Comparison of ENCODE assay signal across 15 mouse cellular contexts in the genomic region with DNA sequence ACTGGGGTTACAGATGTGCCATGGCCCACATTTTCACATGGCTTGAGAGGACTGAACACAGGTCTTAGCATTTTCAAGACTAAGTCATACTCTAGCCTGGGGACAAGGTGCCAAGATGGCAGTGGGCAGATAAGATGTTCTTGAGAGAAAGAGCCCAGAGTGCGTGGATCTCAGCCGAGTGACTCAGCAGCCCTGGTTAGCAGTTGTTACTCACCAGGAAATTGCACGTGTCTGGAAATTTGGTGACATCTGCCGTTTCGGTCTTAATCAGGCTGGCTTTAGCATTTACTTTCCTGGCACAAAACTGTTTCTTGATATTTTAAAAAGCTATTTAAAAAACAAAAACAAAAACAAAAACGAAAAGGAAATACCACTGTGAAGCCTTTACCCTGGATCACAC. TPM values are rescaled to one million over a fixed set of nuclear protein-coding genes. Genes with fewer than 3 reads are reported as not detected.
DNase-seq lines count a peak whose midpoint lies in the region; ATAC-seq and TF ChIP-seq lines count a peak whose summit lies in the region.
"Had no signal": no experiment of that assay in that cellular context is flagged by ENCODE, and none has a peak within 500 bp of the region (broad histone marks: within the 10 kb centered on the region; RNA-seq: fewer than 3 reads in every experiment).

No protein-coding gene starts in this region.

- H3K27ac ChIP-seq in left cerebral cortex, adult 2 months: no peak overlapping the region
- H3K27ac ChIP-seq in midbrain, embryonic 11.5 days (ENCODE audit: low read depth, low read length): no peak overlapping the region
- H3K27ac ChIP-seq in hindbrain, embryonic 11.5 days (ENCODE audit: low read depth, low read length): no peak overlapping the region
- H3K27ac ChIP-seq: embryonic facial prominence, embryonic 15.5 days; neural tube, embryonic 12.5 days had no signal

- H3K4me3 ChIP-seq in left cerebral cortex, adult 2 months: no peak overlapping the region
- H3K4me3 ChIP-seq in midbrain, embryonic 11.5 days (ENCODE audit: low read depth, low read length): no peak overlapping the region
- H3K4me3 ChIP-seq in hindbrain, embryonic 11.5 days (ENCODE audit: low read depth, low read length): no peak overlapping the region
- H3K4me3 ChIP-seq: embryonic facial prominence, embryonic 15.5 days; megakaryocyte, embryonic 14.5 days; neural tube, embryonic 12.5 days had no signal

- no peaks in the 10 kb centered on the region for H3K27me3 ChIP-seq in midbrain, embryonic 11.5 days (ENCODE audit: control insufficient read depth, insufficient read depth, low read length)
- H3K27me3 ChIP-seq in hindbrain, embryonic 11.5 days (ENCODE audit: control insufficient read depth, insufficient read depth, low read length): no peaks in the 10 kb centered on the region
- H3K27me3 ChIP-seq: embryonic facial prominence, embryonic 15.5 days; megakaryocyte, embryonic 14.5 days; neural tube, embryonic 12.5 days had no signal

- no peaks in the 10 kb centered on the region for H3K36me3 ChIP-seq in midbrain, embryonic 11.5 days (ENCODE audit: control insufficient read depth, insufficient read depth, low read length)
- H3K36me3 ChIP-seq in hindbrain, embryonic 11.5 days (ENCODE audit: control insufficient read depth, insufficient read depth, low read length): no peaks in the 10 kb centered on the region
- H3K36me3 ChIP-seq: embryonic facial prominence, embryonic 15.5 days; neural tube, embryonic 12.5 days had no signal

- TF ChIP-seq CTCF in left cerebral cortex, adult 2 months (IDR thresholded peaks at IDR 0.05): no peak

- no peaks in the 10 kb centered on the region for H3K4me1 ChIP-seq in midbrain, embryonic 11.5 days (ENCODE audit: control insufficient read depth, insufficient read depth, low read length)
- H3K4me1 ChIP-seq in hindbrain, embryonic 11.5 days (replicated peaks; ENCODE audit: control insufficient read depth, insufficient read depth, low read length): no peaks in the 10 kb centered on the region
- H3K4me1 ChIP-seq: embryonic facial prominence, embryonic 15.5 days; neural tube, embryonic 12.5 days had no signal

- peak; percentile 34 for DNase-seq in adrenal gland, adult 2 months
- DNase-seq in adrenal gland, adult 8-10 months: no peak
- peak; percentile 11 for DNase-seq in left cerebral cortex, adult 11 months (ENCODE audit: low spot score)
- no peak for DNase-seq in left cerebral cortex, postnatal 10 days (ENCODE audit: extremely low spot score in 1 of 2, low spot score in 2 of 2)
- DNase-seq in left cerebral cortex, adult 2 months (ENCODE audit: extremely low spot score in 1 of 2, low spot score in 2 of 2): peak; percentile 49 to 62
- DNase-seq in telencephalon, adult 2 months (ENCODE audit: low read depth, low spot score): peak; percentile 65
- no peak for DNase-seq in midbrain, embryonic 11.5 days (ENCODE audit: low spot score, missing footprints)
- DNase-seq in hindbrain, embryonic 11.5 days (ENCODE audit: low spot score): no peak
- DNase-seq: gastrocnemius, postnatal 10 days; kidney, postnatal 4 days had no signal

- intact Hi-C loops in left cerebral cortex, postnatal 10 days (cut with DNase I): no loop called here
- intact Hi-C loops in left cerebral cortex, adult 2 months (cut with DNase I): loop anchor here (1.0 kb wide), 2 partner anchors 68 to 182 kb away; no protein-coding TSS in a partner anchor

- no peak overlapping the region for H3K9ac ChIP-seq in midbrain, embryonic 11.5 days (ENCODE audit: low read length)
- H3K9ac ChIP-seq in hindbrain, embryonic 11.5 days (ENCODE audit: low read depth, low read length): no peak overlapping the region
- H3K9ac ChIP-seq: embryonic facial prominence, embryonic 15.5 days; neural tube, embryonic 12.5 days had no signal

- 89% methylated on average over 6 of the region's 6 CpGs for WGBS in midbrain, embryonic 11.5 days
- WGBS in hindbrain, embryonic 11.5 days: 88% methylated on average over 6 of the region's 6 CpGs

- no peaks in the 10 kb centered on the region; the same call in 1 of the 2 replicates for H3K9me3 ChIP-seq in midbrain, embryonic 11.5 days (ENCODE audit: control insufficient read depth, low read length)
- H3K9me3 ChIP-seq in hindbrain, embryonic 11.5 days (ENCODE audit: control insufficient read depth, low read length): no peaks in the 10 kb centered on the region
- H3K9me3 ChIP-seq: embryonic facial prominence, embryonic 15.5 days; neural tube, embryonic 12.5 days had no signal

- no peak overlapping the region for H3K4me2 ChIP-seq in midbrain, embryonic 11.5 days
- H3K4me2 ChIP-seq in hindbrain, embryonic 11.5 days (replicated peaks; ENCODE audit: low read depth, low read length): no peak overlapping the region
- H3K4me2 ChIP-seq: embryonic facial prominence, embryonic 15.5 days; neural tube, embryonic 12.5 days had no signal

- ATAC-seq in midbrain, embryonic 11.5 days (ENCODE audit: low FRiP score): no peak
- ATAC-seq in hindbrain, embryonic 11.5 days (ENCODE audit: low FRiP score): no peak

RNA-seq across cellular contexts. Expression of gene Dynlrb2, which starts 47.5 kb away (rescaled TPM):
- total RNA-seq in adrenal gland, adult 2 months (2021): not detected
- polyA plus RNA-seq in adrenal gland, adult 2 months (2012; rRNA removed): not detected in 2 replicates
- total RNA-seq in adrenal gland, adult 8-10 months (2022): 1 to 10 TPM in 1 of 4 experiments, not detected in 3; 1.0 TPM
- 1 to 10 TPM; 1.0 to 1.5 TPM for total RNA-seq in left cerebral cortex, postnatal 10 days (2021)
- total RNA-seq in left cerebral cortex, adult 2 months (2021): 1 to 10 TPM; 1.3 to 3.6 TPM
- 0.68 and 0.70 TPM in 2 replicates for polyA plus RNA-seq in midbrain, embryonic 11.5 days (2014; fragmentation: Nextera tagmentation; extraction: Ambion mirVana)
- polyA plus RNA-seq in hindbrain, embryonic 11.5 days (2014; fragmentation: Nextera tagmentation; extraction: Ambion mirVana): 19.1 and 22.2 TPM in 2 replicates
- total RNA-seq: gastrocnemius, postnatal 10 days; liver, adult 2 months had no signal
- polyA plus RNA-seq: heart, postnatal 0 days; liver, adult 2 months had no signal

Comparison
In these comparisons a context has a peak if more than half of its experiments do, and no peak if none do; other contexts are left out.
1. DNase-seq: peak in adrenal gland, adult 2 months (single experiment), left cerebral cortex, adult 11 months (single experiment), left cerebral cortex, adult 2 months (2 of 2) and telencephalon, adult 2 months (single experiment); none in adrenal gland, adult 8-10 months (single experiment), left cerebral cortex, postnatal 10 days (0 of 2), midbrain, embryonic 11.5 days (single experiment) and hindbrain, embryonic 11.5 days (single experiment).